Mouse (Mus musculus): ENCODE measurements at regions not wholly inside any gene's neighbourhood (a gene's known extent, or its start where the extent isn't known, plus 50 kb on each side); places are given as distances from the start of the nearest gene placed in this dataset.

DNA sequence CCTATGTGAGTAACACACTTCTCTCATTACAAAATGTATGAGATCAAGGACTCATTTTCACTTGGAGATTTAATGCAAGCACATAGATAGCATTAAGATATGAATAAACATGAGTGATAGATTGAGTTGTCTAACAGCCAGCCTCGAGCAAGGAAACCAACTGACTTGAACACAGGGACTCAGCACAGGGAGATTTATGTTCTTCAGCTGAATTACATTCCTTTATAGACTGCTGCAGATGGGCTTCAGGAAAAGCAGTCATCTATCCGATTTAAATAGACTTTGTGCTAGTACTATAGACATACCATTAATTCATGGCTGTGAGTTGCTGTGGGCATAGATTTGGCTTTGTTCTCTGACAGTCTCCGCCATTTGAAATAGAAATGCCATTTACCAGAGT is 661.9 kb downstream of the Cenpc1 start:
- no peak for DNase-seq (ENCODE audit: low spot score)

GRCm38 (mm10) chr5:85360427-85360826 is 705.0 kb downstream of the Cenpc1 start:
- DNase-seq (ENCODE audit: low spot score) = no peak

DNA sequence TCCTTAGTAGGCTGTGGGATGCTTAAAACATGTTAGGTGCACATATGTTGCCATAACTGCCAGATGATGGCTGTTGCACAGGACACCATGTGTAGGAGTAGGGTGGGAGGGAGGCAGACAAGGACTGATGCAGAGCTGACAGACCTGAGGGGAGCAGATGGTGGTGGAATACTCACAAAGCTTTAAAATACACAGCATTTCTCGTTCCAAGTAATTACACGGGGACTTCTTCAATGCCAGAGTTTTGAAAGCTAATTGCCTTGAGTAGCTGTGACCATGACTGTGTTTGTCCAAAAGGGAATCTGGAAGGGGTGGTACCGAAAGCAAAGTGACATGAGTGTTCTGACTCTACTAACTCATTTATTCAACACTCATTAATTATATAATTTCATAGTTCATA is 718.6 kb downstream of the Cenpc1 start:
- peak; percentile 56 for DNase-seq (ENCODE audit: low spot score)

- DNase-seq (ENCODE audit: low spot score) = peak; percentile 27
These were observed 719.2 kb downstream of the Cenpc1 start for GRCm38 (mm10) chr5:85346066-85346649.

GRCm38 (mm10) chr5:85341383-85341782 is 724.0 kb downstream of the Cenpc1 start:
- DNase-seq (ENCODE audit: low spot score) = no peak

DNA sequence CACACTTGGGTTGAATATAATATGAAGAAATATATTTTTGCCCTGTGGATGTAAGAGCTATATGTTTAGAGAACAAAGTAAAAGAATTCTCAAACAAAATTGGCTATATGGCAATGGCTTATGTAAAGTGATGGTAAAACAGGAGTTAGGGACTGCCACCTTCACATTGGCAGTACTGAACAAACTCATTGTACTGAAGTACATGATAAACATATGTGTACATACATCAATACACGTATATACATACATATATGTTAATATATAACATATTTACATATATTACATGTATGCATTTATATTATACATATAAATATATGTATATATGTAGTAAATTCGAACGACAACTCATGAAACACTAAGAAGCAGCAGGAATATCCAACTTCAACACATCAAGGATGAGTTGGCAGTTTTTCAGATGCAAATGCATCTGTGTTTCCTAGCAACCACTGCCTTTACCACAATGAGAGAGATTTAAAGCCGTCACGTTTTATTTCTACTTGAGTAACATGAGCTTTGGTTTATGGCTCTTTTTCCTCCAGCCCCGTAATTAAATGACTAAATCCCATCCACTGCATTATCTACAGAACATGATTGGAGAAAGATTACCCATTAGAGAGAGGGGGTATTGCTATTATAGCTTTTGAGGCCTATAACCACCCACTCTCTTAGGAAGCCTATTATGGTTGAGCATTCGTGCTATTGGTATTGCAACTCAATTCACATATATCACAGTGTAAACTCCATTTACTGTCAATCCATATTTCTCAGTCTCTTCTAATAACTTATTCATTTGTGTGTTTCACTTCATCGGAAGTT is 727.5 kb downstream of the Cenpc1 start:
- DNase-seq (ENCODE audit: low spot score) = no peak

DNA sequence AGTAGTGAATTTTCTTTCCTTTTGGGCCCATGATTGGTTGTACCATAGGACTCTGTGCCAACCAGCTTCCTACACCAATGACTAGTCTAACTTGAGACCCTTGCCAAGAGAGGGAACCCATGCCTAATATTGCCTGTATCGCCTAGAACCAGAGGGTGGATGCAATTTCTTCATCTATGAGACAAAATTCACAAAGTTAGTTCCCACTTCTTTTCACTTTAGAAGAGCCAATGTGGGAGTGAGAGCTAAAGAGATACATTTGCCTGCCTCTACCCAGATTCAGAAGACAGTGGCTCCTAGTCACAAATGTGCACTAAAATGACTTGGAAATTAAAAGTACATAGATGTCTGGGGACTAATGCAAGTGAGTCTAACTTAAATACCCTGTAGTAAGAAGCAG is 728.4 kb downstream of the Cenpc1 start:
- no peak for DNase-seq (ENCODE audit: low spot score)
